Mouse (Mus musculus) gastrocnemius, postnatal 10 days (tissue): ENCODE data around the gene Mr1. TPM values are rescaled to one million over a fixed set of nuclear protein-coding genes. Genes with fewer than 3 reads are reported as not detected.

ENCODE experiments used
- total RNA-seq, 2 experiments: library from RNA; stranded (reverse); gene quantifications; 2 replicates each; pipeline ENCODE4 v1.2.3; 2021

The Mr1 gene
- total RNA-seq, 2 experiments from 2014 or later, result 6.3 to 9.0 TPM

Other genes with a start within 250 kb of the Mr1 start
- 1 to 10 TPM; 5.8 to 9.1 TPM for gene Ier5, start 47.2 kb downstream of the Mr1 start, total RNA-seq
- 10 to 100 TPM; 26.8 to 27.4 TPM for gene Stx6, start 11.9 kb upstream of the Mr1 start, total RNA-seq
- 10 to 100 TPM in 1 of 2 experiments, 1 to 10 TPM in 1; 3.8 to 10.3 TPM for gene BC034090, start 97.6 kb upstream of the Mr1 start, total RNA-seq